Mouse (Mus musculus) heart, postnatal 14 days (tissue): ENCODE data around the gene Pth. TPM values are rescaled to one million over a fixed set of nuclear protein-coding genes. Genes with fewer than 3 reads are reported as not detected.

Experiments used
- DNase-seq, 2 experiments: peaks; one replicate each; pipeline ENCODE4 v3.0.0; 2021 to 2022
- intact Hi-C: fragments of 180-260 bp; cut with DNase I; formaldehyde crosslinking; loops from one replicate; pipeline ENCODE4 v1.15.1; 2025
- total RNA-seq, 2 experiments: library from RNA; stranded (reverse); gene quantifications; 2 replicates each; pipeline ENCODE4 v1.2.3; 2021

Pth gene
- total RNA-seq, 2 experiments from 2014 or later: not detected

DNA sequence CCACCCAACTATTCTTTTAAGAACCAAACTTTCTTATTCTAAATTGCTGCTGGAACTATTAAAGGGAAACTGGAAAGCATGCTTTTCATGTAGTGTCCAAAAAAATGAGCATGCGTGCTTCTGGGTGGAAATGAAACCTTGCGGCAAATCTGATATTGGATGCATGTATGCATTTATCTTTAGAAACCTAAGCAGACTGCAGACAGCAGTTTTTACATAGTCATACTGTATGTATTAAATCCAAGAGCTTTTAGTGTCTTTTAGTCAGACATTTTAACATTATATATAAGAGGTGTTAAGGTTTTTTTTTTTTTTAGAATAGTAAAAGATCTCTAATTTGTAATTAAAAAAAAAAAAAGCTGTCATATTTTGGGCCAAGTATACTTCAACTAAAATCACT, 40.7 kb downstream of the Pth start:
- intact Hi-C loops: no loop called here
- DNase-seq: no peak

DNA sequence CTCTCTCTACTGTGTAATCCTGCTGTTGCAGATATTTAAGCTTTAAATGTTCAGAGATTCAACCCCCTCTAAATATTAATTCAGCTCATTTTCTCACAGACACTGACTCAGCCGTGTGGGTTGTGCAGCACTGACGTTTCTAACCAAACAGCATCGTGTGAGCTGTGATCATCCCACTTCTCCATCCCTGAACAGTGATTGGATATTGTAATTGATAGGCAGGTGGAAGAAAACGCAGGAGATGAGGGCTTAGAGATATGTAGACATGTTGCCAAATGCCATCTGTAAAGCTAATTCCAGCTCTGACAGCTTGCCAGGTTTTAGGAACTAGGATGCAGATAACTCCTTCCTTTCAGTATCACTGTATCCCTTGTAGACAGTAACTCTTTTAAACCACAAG, 41.1 kb downstream of the Pth start:
- peak; percentile 2 to 24 for DNase-seq
- intact Hi-C loops: no loop called here

Other genes starting within 250 kb of the Pth start
- gene Arntl, start 181.1 kb downstream of the Pth start, total RNA-seq: 1 to 10 TPM; 8.6 to 9.6 TPM
- 10 to 100 TPM; 11.3 to 12.3 TPM for gene Btbd10, start 19.2 kb downstream of the Pth start, total RNA-seq
- gene Far1, start 125.3 kb upstream of the Pth start, total RNA-seq: 10 to 100 TPM; 29.3 to 32.8 TPM